Mouse (Mus musculus) CH12.LX (cell line): ENCODE measurements around the gene Sox9. TPM values are rescaled to one million over a fixed set of nuclear protein-coding genes. Genes with fewer than 3 reads are reported as not detected.

Source experiments
- DNase-seq: peaks from one replicate; pipeline ENCODE4 v3.0.0-alpha.2; 2013; ENCODE audit errors: extremely low read depth
- H3K27ac ChIP-seq: 2 replicates; pipeline ENCODE4 v1.5.1; 2012; ENCODE audit warnings: low read depth, mild to moderate bottlenecking, control low read depth, moderate library complexity; ENCODE audit not compliant: insufficient read depth
- H3K27me3 ChIP-seq: replicated peaks from 2 replicates; pipeline ENCODE3; 2012; ENCODE audit warnings: inconsistent platforms
- H3K36me3 ChIP-seq, 2 experiments: replicated peaks in 1 of 2; 2 replicates each; pipeline versions ENCODE3 to v1.6.1; 2012; ENCODE audit warnings: inconsistent platforms in 1 of 2, low read length in 1 of 2, mild to moderate bottlenecking in 1 of 2, mixed read lengths in 1 of 2, moderate library complexity in 1 of 2; ENCODE audit not compliant: control insufficient read depth in 1 of 2, insufficient read depth in 1 of 2
- H3K4me1 ChIP-seq, 2 experiments: 2 replicates each; pipeline ENCODE4 v1.6.1; 2012; ENCODE audit warnings: inconsistent platforms in 1 of 2, moderate library complexity in 1 of 2; ENCODE audit not compliant: insufficient read depth in 2 of 2, control insufficient read depth in 1 of 2
- H3K4me2 ChIP-seq: 2 replicates; pipeline ENCODE4 v1.6.1; 2012; ENCODE audit warnings: low read depth, mild to moderate bottlenecking, control low read depth; ENCODE audit not compliant: poor library complexity, insufficient read depth, severe bottlenecking
- H3K4me3 ChIP-seq, 3 experiments: fragments of 150-350 bp in 1 of 3; sonication (generic) in 1 of 3; replicated peaks in 1 of 3; 2 replicates each; pipeline versions ENCODE3 to v1.5.1; 2011 to 2012; ENCODE audit warnings: low read depth in 2 of 3, low read length in 2 of 3, mild to moderate bottlenecking in 2 of 3, moderate library complexity in 2 of 3, control low read depth in 1 of 3, improper control_type of control experiment in 1 of 3, inconsistent platforms in 1 of 3, mixed read lengths in 1 of 3; ENCODE audit not compliant: poor library complexity in 1 of 3
- H3K79me2 ChIP-seq: replicated peaks from 2 replicates; pipeline ENCODE4 v1.6.1; 2012; ENCODE audit warnings: mild to moderate bottlenecking, moderate library complexity; ENCODE audit not compliant: control insufficient read depth, poor library complexity, insufficient read depth, severe bottlenecking; ENCODE audit errors: extremely low read depth
- H3K9ac ChIP-seq: 2 replicates; pipeline ENCODE4 v1.6.1; 2012; ENCODE audit warnings: low read depth, mild to moderate bottlenecking, control low read depth, moderate library complexity; ENCODE audit not compliant: insufficient read depth
- H3K9me3 ChIP-seq: replicated peaks from 2 replicates; pipeline ENCODE3; 2012; ENCODE audit warnings: low read length, inconsistent platforms, mixed read lengths
- BHLHE40 ChIP-seq: IDR thresholded peaks from 2 replicates; pipeline ENCODE4 v1.6.1; 2011; ENCODE audit warnings: mild to moderate bottlenecking, low read depth, low read length, improper control_type of control experiment
- CHD1 ChIP-seq: IDR thresholded peaks from 2 replicates; pipeline ENCODE4 v1.6.1; 2012; ENCODE audit warnings: low read depth, low read length, improper control_type of control experiment, inconsistent platforms
- CHD2 ChIP-seq: IDR thresholded peaks from 2 replicates; pipeline ENCODE4 v1.6.1; 2011; ENCODE audit warnings: low read length, improper control_type of control experiment
- E2F4 ChIP-seq: IDR thresholded peaks from 2 replicates; pipeline ENCODE4 v1.6.1; 2011; ENCODE audit warnings: low read depth, low read length, improper control_type of control experiment; ENCODE audit not compliant: insufficient replicate concordance
- ETS1 ChIP-seq: conservative IDR thresholded peaks from 2 replicates; pipeline ENCODE4 v1.6.1; 2012; ENCODE audit warnings: low read depth, mild to moderate bottlenecking, inconsistent platforms, low read length, improper control_type of control experiment, moderate library complexity
- HCFC1 ChIP-seq: IDR thresholded peaks from 2 replicates; pipeline ENCODE4 v1.6.1; 2012; ENCODE audit warnings: low read depth, mild to moderate bottlenecking, inconsistent platforms, low read length, improper control_type of control experiment
- IRF4 ChIP-seq: IDR thresholded peaks from 2 replicates; pipeline ENCODE4 v1.6.1; 2014; ENCODE audit warnings: low read depth, mild to moderate bottlenecking, inconsistent platforms, low read length, improper control_type of control experiment
- MAX ChIP-seq: IDR thresholded peaks from 2 replicates; pipeline ENCODE4 v1.6.1; 2011; ENCODE audit warnings: low read length, improper control_type of control experiment
- MAZ ChIP-seq: IDR thresholded peaks from 2 replicates; pipeline ENCODE4 v1.6.1; 2012; ENCODE audit warnings: low read depth, mild to moderate bottlenecking, inconsistent platforms, low read length, improper control_type of control experiment, moderate library complexity
- MEF2A ChIP-seq: IDR thresholded peaks from 2 replicates; pipeline ENCODE4 v1.6.1; 2014; ENCODE audit warnings: low read depth, mild to moderate bottlenecking, inconsistent platforms, low read length, improper control_type of control experiment, borderline replicate concordance
- MXI1 ChIP-seq: IDR thresholded peaks from 2 replicates; pipeline ENCODE4 v1.6.1; 2011; ENCODE audit warnings: mild to moderate bottlenecking, low read depth, low read length, improper control_type of control experiment
- MYC ChIP-seq: IDR thresholded peaks from 2 replicates; pipeline ENCODE4 v1.6.1; 2011; ENCODE audit warnings: low read depth, mild to moderate bottlenecking, improper control_type of control experiment, low read length
- NELFE ChIP-seq: IDR thresholded peaks from 2 replicates; pipeline ENCODE4 v1.6.1; 2011; ENCODE audit warnings: low read depth, low read length, improper control_type of control experiment
- NRF1 ChIP-seq: IDR thresholded peaks from 2 replicates; pipeline ENCODE4 v1.6.1; 2014; ENCODE audit warnings: low read depth, mild to moderate bottlenecking, inconsistent platforms, low read length, improper control_type of control experiment, moderate library complexity
- PAX5 ChIP-seq: IDR thresholded peaks from 2 replicates; pipeline ENCODE4 v1.6.1; 2012; ENCODE audit warnings: low read length, inconsistent platforms, mixed read lengths
- POLR2A ChIP-seq: IDR thresholded peaks from 2 replicates; pipeline ENCODE4 v1.6.1; 2011; ENCODE audit warnings: low read depth, mild to moderate bottlenecking, improper control_type of control experiment, low read length
- RAD21 ChIP-seq: IDR thresholded peaks from 2 replicates; pipeline ENCODE4 v1.6.1; 2011; ENCODE audit warnings: low read depth, mild to moderate bottlenecking, low read length, improper control_type of control experiment, moderate library complexity
- RCOR1 ChIP-seq: conservative IDR thresholded peaks from 2 replicates; pipeline ENCODE4 v1.6.1; 2012; ENCODE audit warnings: low read depth, mild to moderate bottlenecking, inconsistent platforms, low read length, improper control_type of control experiment
- SMC3 ChIP-seq: IDR thresholded peaks from 2 replicates; pipeline ENCODE4 v1.6.1; 2011; ENCODE audit warnings: low read depth, low read length, improper control_type of control experiment
- TCF12 ChIP-seq: IDR thresholded peaks from 2 replicates; pipeline ENCODE4 v1.6.1; 2014; ENCODE audit warnings: low read depth, mild to moderate bottlenecking, inconsistent platforms, low read length, improper control_type of control experiment
- UBTF ChIP-seq: IDR thresholded peaks from 2 replicates; pipeline ENCODE4 v1.6.1; 2012; ENCODE audit warnings: low read depth, mild to moderate bottlenecking, inconsistent platforms, low read length, improper control_type of control experiment, moderate library complexity
- USF1 ChIP-seq: IDR thresholded peaks from 2 replicates; pipeline ENCODE4 v1.6.1; 2014; ENCODE audit warnings: low read depth, mild to moderate bottlenecking, inconsistent platforms, low read length, improper control_type of control experiment
- USF2 ChIP-seq: conservative IDR thresholded peaks from 2 replicates; pipeline ENCODE4 v1.6.1; 2011; ENCODE audit warnings: low read depth, low read length, improper control_type of control experiment
- ZC3H11A ChIP-seq: IDR thresholded peaks from 2 replicates; pipeline ENCODE4 v1.6.1; 2012; ENCODE audit warnings: low read depth, mild to moderate bottlenecking, inconsistent platforms, low read length, improper control_type of control experiment
- ZMIZ1 ChIP-seq: IDR thresholded peaks from 2 replicates; pipeline ENCODE4 v1.6.1; 2012; ENCODE audit warnings: low read depth, mild to moderate bottlenecking, inconsistent platforms, low read length, improper control_type of control experiment
- dilution Hi-C: fragments of 300-500 bp; cut with MboI; formaldehyde crosslinking; loops from 2 replicates; pipeline ENCODE4 v1.14.3; 2020; ENCODE audit warnings: low sequenced_read_pairs; ENCODE audit not compliant: extremely low pct_unique_long_range_greater_than_20kb, extremely low pct_ligation_motif_present
- in situ Hi-C: fragments of 300-500 bp; cut with MboI; formaldehyde crosslinking; loops from 3 replicates; pipeline ENCODE4 v1.14.3; 2019; ENCODE audit warnings: low sequenced_read_pairs, low pct_ligation_motif_present, low pct_unique_long_range_greater_than_20kb, mixed read lengths
- polyA plus RNA-seq: library from polyadenylated mRNA; unstranded; fragments of >175 nt; gene quantifications from 2 replicates; pipeline ENCODE4 v1.2.1, GENCODE M21; 2012; ENCODE audit warnings: low read depth; ENCODE audit not compliant: insufficient read length
- total RNA-seq, 2 experiments: library from RNA; depleted of rRNA; stranded (reverse); fragments of 300-350 nt in 1 of 2; fragments of >200 nt in 1 of 2; gene quantifications; 2 replicates each; pipeline ENCODE4 v1.2.3; 2012 to 2014

Gene Sox9
- total and polyA plus RNA-seq, 3 experiments: not detected

- Histone ChIP-seq H3K9ac (no peak overlapping the region), H3K4me3 (no peak overlapping the region), H3K4me2 (no peak overlapping the region), H3K4me1 (peaks cover 0 to 23% of the 10 kb centered on the region in 2 experiments; a peak in 2 of 4 replicates), H3K79me2 (no peaks in the 10 kb centered on the region), H3K9me3 (peaks cover 8% of the 10 kb centered on the region), H3K27me3 (no peaks in the 10 kb centered on the region), H3K36me3 (no peaks in the 10 kb centered on the region), H3K27ac (no peak overlapping the region)
- in situ Hi-C loops: no loop called here
- no peak for DNase-seq
- TF ChIP-seq NRF1 (no peak), MEF2A (no peak), E2F4 (no peak), HCFC1 (no peak), MXI1 (no peak), MAZ (no peak), MAX (no peak), UBTF (no peak), TCF12 (no peak)
- dilution Hi-C loops: no loop called here
Observed at GRCm38 (mm10) chr11:112824146-112824545, 42.1 kb downstream of the Sox9 start.

GRCm38 (mm10) chr11:112826193-112827043 is 44.4 kb downstream of the Sox9 start:
- Histone ChIP-seq H3K9ac (no peak overlapping the region), H3K36me3 (no peaks in the 10 kb centered on the region), H3K4me1 (peaks cover 0 to 14% of the 10 kb centered on the region in 2 experiments; a peak in 2 of 4 replicates), H3K79me2 (no peaks in the 10 kb centered on the region), H3K4me3 (no peak overlapping the region), H3K27me3 (no peaks in the 10 kb centered on the region), H3K4me2 (no peak overlapping the region), H3K27ac (no peak overlapping the region), H3K9me3 (peaks cover 10% of the 10 kb centered on the region)
- DNase-seq: no peak
- dilution Hi-C loops: no loop called here
- in situ Hi-C loops: no loop called here
- TF ChIP-seq NRF1: no peak
- TF ChIP-seq CHD2: no peak
- no peak for TF ChIP-seq ZC3H11A
- TF ChIP-seq CHD1: no peak
- no peak for TF ChIP-seq MYC
- TF ChIP-seq IRF4: no peak
- TF ChIP-seq HCFC1: no peak
- TF ChIP-seq USF2: no peak
- TF ChIP-seq PAX5: no peak
- no peak for TF ChIP-seq SMC3
- TF ChIP-seq RAD21: no peak
- TF ChIP-seq USF1: no peak
- no peak for TF ChIP-seq BHLHE40
- TF ChIP-seq ETS1: no peak
- TF ChIP-seq NELFE: no peak
- no peak for TF ChIP-seq RCOR1
- no peak for TF ChIP-seq ZMIZ1
- TF ChIP-seq POLR2A: no peak
